Mouse (Mus musculus) heart, postnatal 36 days (tissue): ENCODE measurements around the gene Fcer1g. TPM values are rescaled to one million over a fixed set of nuclear protein-coding genes. Genes with fewer than 3 reads are reported as not detected.
A peak's percentile ranks its signal among the peaks of the same experiment; 100 is the strongest.

ENCODE experiments used
- DNase-seq, 2 experiments: peaks; one replicate each; pipeline ENCODE4 v3.0.0; 2021 to 2022
- intact Hi-C: fragments of 180-260 bp; cut with DNase I; formaldehyde crosslinking; loops from one replicate; pipeline ENCODE4 v1.15.1; 2025
- total RNA-seq, 2 experiments: library from RNA; stranded (reverse); gene quantifications; 2 replicates each; pipeline ENCODE4 v1.2.3; 2021

The Fcer1g gene
- total RNA-seq, 2 experiments from 2014 or later, result 13.3 to 16.3 TPM

GRCm38 (mm10) chr1:171268341-171268740, 34.2 kb upstream of the Fcer1g start:
- intact Hi-C loops, result no loop called here
- no peak for DNase-seq

DNA sequence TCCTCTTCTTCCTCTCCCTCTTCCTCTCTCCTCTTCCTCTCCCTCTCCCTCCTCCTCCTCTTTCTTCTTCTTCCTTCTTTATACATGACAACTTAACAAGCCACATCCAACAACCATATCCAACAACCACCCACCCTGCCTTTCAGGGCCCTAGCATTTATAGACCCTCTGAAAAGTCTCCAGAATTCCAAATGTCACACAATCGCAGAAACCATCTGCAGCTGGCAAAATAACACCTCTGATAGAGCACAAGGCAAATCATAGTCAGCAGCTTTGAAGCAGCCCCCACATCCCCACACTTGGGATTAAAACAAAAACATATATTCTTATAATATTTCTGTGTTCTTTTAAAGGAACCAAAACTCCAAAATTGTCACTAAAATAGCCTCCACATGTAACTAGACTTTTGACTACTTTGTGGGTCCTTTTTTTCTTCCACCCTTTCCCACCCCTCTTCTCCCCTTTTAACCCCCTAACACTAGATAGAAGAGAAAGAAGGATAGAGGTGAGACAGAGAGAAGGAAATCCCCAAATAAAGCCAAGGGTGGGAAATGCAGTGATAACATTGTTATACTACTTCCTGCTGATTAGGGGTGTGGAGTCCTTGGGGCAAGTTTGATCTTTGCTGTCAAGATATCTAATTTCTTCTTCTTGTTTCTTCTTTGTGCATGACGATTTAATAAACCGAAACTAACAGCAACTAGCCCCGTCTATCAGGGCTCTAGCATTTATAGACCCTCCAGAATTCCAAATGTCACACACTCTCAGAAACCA, 32.0 kb upstream of the Fcer1g start:
- DNase-seq, result no peak
- intact Hi-C loops, result no loop called here

- intact Hi-C loops, result no loop called here
- no peak for DNase-seq
Observed at GRCm38 (mm10) chr1:171263666-171264461, 29.7 kb upstream of the Fcer1g start.

GRCm38 (mm10) chr1:171263185-171263611, 29.0 kb upstream of the Fcer1g start:
- no peak for DNase-seq
- intact Hi-C loops, result no loop called here

GRCm38 (mm10) chr1:171262594-171263130, 28.5 kb upstream of the Fcer1g start:
- intact Hi-C loops, result no loop called here
- DNase-seq, result peak; percentile 70 to 72

- intact Hi-C loops, result no loop called here
- no peak for DNase-seq
Observed at GRCm38 (mm10) chr1:171260316-171260715, 26.2 kb upstream of the Fcer1g start.

DNA sequence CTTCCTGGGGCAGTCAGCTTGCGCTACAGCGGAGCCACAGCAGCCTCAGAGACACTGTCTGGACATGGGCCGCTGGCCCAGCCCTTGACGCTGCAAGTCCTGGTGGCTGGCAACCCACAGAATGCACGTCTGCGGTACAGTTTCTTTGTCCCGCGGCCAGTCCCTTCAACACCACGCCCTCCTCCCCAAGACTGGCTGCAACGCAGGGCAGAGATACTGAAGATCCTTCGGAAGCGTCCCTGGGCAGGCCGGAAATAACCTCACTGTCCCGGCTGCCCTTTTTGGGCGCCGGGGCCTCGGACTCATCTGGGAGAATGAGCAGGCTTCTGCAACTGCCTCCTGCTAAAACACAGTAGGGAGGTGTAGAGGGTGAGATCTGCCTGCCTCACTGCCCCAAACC, 24.8 kb upstream of the Fcer1g start:
- no peak for DNase-seq

DNA sequence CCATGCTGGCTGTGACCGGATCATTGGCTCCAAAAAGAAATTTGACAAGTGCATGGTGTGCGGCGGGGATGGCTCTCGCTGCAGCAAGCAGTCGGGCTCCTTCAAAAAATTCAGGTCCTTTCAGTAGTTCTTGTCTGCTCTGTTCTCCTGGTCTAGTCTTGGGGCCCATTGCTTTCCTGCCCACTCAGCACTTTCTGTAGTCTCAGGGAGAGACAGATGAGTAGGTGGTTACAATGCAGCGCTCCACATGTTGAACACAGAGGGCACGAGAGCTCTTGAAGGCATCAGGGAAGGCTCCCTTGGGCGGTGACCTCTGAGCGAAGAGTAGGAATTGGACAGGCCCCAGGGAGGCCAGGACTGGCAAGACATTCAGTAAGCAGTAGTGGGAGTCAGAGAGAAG, 23.6 kb upstream of the Fcer1g start:
- intact Hi-C loops, result loop anchor here (2.0 kb wide), 2 partner anchors 35 to 147 kb away; partner anchors contain the start of gene Tomm40l
- no peak for DNase-seq

More for the DNA sequence above, 24.8 kb upstream of the Fcer1g start:
- intact Hi-C loops, result no loop called here

DNA sequence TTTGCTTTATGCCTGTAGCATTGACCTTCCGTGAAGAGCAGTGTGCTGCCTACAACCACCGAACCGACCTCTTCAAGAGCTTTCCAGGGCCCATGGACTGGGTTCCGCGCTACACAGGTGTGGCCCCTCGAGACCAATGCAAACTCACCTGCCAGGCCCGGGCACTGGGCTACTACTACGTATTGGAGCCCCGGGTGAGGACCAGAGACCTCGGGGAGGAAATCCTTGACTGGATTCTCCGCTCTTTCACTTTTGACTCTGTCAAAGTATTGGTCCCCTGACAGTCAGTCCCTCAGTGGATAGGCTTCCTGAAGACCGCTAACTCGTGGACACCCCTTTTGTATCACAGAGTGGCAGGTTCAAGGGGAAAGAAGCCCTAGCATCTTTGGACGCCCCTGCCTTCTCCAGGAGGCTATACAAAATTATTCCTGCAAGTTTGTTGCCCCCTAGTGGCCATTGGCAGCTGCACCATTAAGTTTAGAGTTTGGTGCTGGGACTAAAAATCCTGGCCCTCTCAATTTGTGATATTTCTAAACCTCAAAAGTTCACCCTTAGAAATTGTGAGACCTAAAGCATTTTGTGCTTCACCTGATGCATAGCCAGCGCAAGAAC, 22.9 kb upstream of the Fcer1g start:
- intact Hi-C loops, result loop anchor here (2.0 kb wide), 2 partner anchors 34 to 146 kb away; partner anchors contain the start of gene Tomm40l
- DNase-seq, result peak; percentile 67 to 68

DNA sequence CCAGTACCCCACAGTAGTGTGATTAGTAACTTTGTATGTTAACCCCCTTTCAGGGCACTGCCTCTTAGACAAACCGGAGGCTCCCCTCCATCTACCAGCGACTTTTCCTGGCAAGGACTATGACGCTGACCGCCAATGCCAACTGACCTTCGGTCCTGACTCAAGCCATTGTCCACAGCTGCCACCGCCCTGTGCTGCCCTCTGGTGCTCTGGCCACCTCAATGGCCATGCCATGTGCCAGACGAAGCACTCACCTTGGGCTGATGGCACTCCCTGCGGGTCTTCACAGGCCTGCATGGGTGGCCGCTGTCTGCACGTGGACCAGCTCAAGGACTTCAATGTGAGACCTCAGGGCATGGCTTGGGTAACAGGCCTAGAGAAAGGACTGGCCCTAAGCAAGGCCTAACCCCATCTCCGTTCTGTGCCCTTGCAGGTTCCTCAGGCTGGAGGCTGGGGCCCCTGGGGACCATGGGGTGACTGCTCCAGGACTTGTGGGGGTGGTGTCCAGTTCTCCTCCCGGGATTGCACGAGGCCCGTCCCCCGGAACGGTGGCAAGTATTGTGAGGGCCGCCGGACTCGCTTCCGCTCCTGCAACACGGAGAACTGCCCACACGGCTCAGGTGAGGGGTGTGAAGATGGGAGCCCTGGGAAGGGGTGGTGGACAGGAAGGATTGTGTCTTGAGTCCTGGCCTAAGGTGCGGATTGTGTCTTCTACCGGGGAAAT, 22.1 kb upstream of the Fcer1g start:
- intact Hi-C loops, result loop anchor here (2.0 kb wide), 2 partner anchors 33 to 145 kb away; partner anchors contain the start of gene Tomm40l

GRCm38 (mm10) chr1:171252415-171252814, 18.2 kb upstream of the Fcer1g start:
- DNase-seq, result no peak
- intact Hi-C loops, result no loop called here

More for the DNA sequence above, 22.1 kb upstream of the Fcer1g start:
- DNase-seq, result no peak

DNA sequence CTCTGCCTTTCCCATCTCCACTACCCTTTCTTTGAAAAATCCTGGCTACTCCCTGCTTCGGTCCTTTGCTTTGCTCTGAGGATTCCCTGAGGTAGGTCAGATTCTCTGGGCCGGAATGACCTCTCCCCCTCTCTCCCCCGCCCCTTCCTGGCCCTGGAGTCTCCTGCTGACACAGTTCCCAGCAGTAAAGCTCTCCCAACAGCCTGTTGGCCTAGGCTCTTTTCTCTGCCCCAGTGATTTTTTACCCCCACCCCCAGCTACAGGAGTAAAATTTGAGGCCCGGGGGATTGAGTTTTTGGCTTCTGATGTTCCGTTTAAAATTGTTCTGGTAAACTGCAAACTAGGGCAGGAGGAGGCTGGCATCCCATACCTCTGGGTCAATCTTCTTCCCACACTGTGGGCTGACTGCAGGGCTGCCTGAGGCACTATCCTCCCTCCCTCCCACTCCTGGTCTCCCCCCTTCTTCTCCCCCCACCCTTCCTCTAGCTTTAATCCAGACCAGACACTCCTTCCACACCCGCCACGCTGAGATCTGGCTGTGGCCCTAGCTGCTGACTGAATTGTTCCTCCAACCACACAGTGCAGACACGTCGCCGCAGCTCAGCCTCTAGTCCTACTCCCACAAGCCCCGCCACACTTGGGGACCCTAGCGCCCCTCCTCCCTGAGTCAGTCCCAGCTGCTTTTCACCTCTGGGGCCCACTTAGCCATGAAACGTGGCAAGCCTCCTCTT, 17.6 kb upstream of the Fcer1g start:
- DNase-seq, result no peak
- intact Hi-C loops, result no loop called here

DNA sequence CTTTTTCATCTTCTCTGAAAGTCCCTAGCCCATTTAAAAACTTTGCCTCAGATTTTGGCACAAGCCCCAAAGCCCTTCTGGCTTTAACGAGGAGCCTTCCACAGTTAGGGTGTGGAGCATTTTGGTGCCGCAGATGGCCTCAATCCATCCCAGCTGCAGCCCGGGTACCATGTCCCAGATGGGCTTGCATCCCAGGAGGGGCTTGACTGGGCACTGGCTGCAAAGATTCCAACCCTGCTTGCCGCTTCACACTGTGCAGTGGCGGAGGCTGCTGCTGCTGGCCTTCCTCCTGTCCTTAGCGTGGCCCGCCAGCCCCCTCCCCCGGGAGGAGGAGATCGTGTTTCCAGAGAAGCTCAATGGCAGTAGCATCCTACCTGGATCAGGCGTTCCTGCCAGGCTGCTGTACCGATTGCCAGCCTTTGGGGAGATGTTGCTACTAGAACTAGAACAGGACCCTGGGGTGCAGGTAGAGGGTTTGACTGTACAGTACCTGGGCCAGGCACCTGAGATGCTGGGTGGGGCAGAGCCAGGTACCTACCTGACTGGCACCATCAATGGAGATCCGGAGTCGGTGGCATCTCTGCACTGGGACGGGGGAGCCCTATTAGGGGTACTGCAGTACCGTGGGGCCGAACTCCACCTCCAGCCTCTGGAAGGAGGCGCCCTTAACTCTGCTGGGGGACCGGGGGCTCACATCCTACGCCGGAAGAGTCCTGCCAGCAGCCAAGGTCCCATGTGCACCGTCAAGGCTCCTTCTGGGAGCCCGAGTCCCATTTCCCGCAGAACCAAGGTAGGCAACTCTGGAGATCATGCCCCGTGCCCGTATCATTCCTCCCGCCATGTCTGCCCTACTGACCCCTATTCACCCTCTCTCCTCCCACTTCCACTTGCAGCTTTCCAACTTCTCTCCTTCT, 16.8 kb upstream of the Fcer1g start, which contains the start of gene Ndufs2:
Gene Ndufs2, minus strand, starts transcription at position 709 of the 914 bp plus-strand sequence.
- intact Hi-C loops, result no loop called here
- DNase-seq, result no peak

GRCm38 (mm10) chr1:171249913-171250600, 15.9 kb upstream of the Fcer1g start, which contains the start of gene Adamts4:
Gene Adamts4, plus strand, starts transcription at chr1:171250421.
- intact Hi-C loops, result loop anchor here (5.0 kb wide), 1 partner anchor 82 kb away; no protein-coding TSS in a partner anchor
- peak; percentile 55 to 62 for DNase-seq

GRCm38 (mm10) chr1:171248386-171249226, 14.4 kb upstream of the Fcer1g start:
- no peak for DNase-seq
- intact Hi-C loops, result loop anchor here (5.0 kb wide), 1 partner anchor 84 kb away; no protein-coding TSS in a partner anchor

- no peak for DNase-seq
- intact Hi-C loops, result loop anchor here (2.0 to 5.0 kb wide), 3 partner anchors 23 to 84 kb away; partner anchors contain the start of genes B4galt3 and Tomm40l
Observed at GRCm38 (mm10) chr1:171247916-171248315, 13.8 kb upstream of the Fcer1g start.
